Comparison of ENCODE assay signal across 22 mouse cellular contexts in genomic region chr5:133113183-133113582, GRCm38 (mm10).
"Had no signal": no experiment of that assay in that cellular context is flagged by ENCODE, and none has a peak within 500 bp of the region (broad histone marks: within the 10 kb centered on the region; RNA-seq: fewer than 3 reads in every experiment).

No protein-coding gene starts in this region.

- H3K27ac ChIP-seq: kidney, embryonic 15.5 days; layer of hippocampus, adult 2 months; left cerebral cortex, adult 2 months; liver, embryonic 14.5 days; macrophage; midbrain, embryonic 12.5 days; midbrain, embryonic 15.5 days; neural tube, embryonic 12.5 days; neural tube, embryonic 15.5 days; stomach, postnatal 0 days had no signal

- H3K4me2 ChIP-seq: kidney, embryonic 15.5 days; lung, embryonic 14.5 days; midbrain, embryonic 12.5 days; midbrain, embryonic 15.5 days; neural tube, embryonic 12.5 days; neural tube, embryonic 15.5 days had no signal

- H3K4me3 ChIP-seq: kidney, embryonic 15.5 days; layer of hippocampus, adult 2 months; left cerebral cortex, adult 2 months; midbrain, embryonic 12.5 days; midbrain, embryonic 15.5 days; neural tube, embryonic 12.5 days; neural tube, embryonic 15.5 days had no signal

- ATAC-seq: liver, postnatal 0 days; lung, postnatal 0 days; midbrain, embryonic 15.5 days had no signal

- H3K9ac ChIP-seq: kidney, embryonic 15.5 days; liver, embryonic 14.5 days; liver, postnatal 0 days; lung, embryonic 14.5 days; midbrain, embryonic 12.5 days; midbrain, embryonic 15.5 days; neural tube, embryonic 12.5 days; neural tube, embryonic 15.5 days had no signal

- H3K9me3 ChIP-seq: kidney, embryonic 15.5 days; midbrain, embryonic 12.5 days; midbrain, embryonic 15.5 days; neural tube, embryonic 12.5 days; neural tube, embryonic 15.5 days had no signal

- H3K36me3 ChIP-seq: kidney, embryonic 15.5 days; midbrain, embryonic 12.5 days; midbrain, embryonic 15.5 days; neural tube, embryonic 12.5 days; neural tube, embryonic 15.5 days had no signal

- H3K27me3 ChIP-seq: kidney, embryonic 15.5 days; midbrain, embryonic 12.5 days; midbrain, embryonic 15.5 days; neural tube, embryonic 12.5 days; neural tube, embryonic 15.5 days had no signal

- H3K4me1 ChIP-seq: kidney, embryonic 15.5 days; midbrain, embryonic 12.5 days; midbrain, embryonic 15.5 days; neural tube, embryonic 12.5 days; neural tube, embryonic 15.5 days had no signal

- DNase-seq: kidney, adult 8-10 months; kidney, postnatal 10 days; kidney, postnatal 36 days; layer of hippocampus, adult 9-11 months; layer of hippocampus, postnatal 36 days; liver, postnatal 0 days; lung, embryonic 14.5 days; right cerebral cortex, adult 18-20 months; right cerebral cortex, postnatal 14 days; right cerebral cortex, postnatal 4 days; thymus, postnatal 25 days had no signal
